Mouse (Mus musculus): ENCODE results near the gene Cyp4f37. TPM values are rescaled to one million over a fixed set of nuclear protein-coding genes. Genes with fewer than 3 reads are reported as not detected.
"Not testable (repeated sequence)": the region's sequence is repeated elsewhere in the genome, so short reads cannot be mapped to it uniquely, and the experiment has no call there.

The Cyp4f37 gene
- polyA plus RNA-seq (2016; fragmentation: Nextera tagmentation; extraction: Ambion mirVana) = not detected in 2 replicates

DNA sequence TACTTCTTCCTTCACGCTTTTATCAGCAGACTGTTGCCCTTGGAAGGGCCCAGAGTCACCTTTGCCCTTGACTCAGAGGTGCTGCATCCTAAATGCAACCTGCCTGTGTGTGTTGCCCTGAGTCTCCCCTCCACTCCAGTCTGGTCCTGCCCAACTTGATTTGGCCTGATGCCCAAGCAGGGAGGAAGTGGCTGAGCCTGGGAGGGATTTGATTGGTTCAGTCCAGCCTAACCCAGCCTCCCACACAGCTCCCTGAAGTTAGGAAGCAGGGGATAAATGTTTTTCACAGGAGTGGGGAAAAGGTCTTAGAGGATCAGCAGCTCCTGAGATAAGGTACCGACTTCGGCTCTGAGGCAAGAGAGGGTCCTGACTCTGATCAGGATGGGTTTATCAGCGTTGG lies at the start of gene Cyp4f37:
Gene Cyp4f37 (plus strand): TSS at position 292 of the 400 bp plus-strand sequence.
- WGBS = 73% methylated on average over 4 of the region's 4 CpGs
- H3K9me3 ChIP-seq = peaks cover 10% of the 10 kb centered on the region; the same call in 1 of the 2 replicates
- H3K4me1 ChIP-seq; H3K36me3 ChIP-seq (replicated peaks); H3K27me3 ChIP-seq (replicated peaks; ENCODE audit: low read depth, poor library complexity, severe bottlenecking); H3K27ac ChIP-seq (replicated peaks); DNase-seq (ENCODE audit: low spot score); H3K4me3 ChIP-seq: not testable (repeated sequence)

DNA sequence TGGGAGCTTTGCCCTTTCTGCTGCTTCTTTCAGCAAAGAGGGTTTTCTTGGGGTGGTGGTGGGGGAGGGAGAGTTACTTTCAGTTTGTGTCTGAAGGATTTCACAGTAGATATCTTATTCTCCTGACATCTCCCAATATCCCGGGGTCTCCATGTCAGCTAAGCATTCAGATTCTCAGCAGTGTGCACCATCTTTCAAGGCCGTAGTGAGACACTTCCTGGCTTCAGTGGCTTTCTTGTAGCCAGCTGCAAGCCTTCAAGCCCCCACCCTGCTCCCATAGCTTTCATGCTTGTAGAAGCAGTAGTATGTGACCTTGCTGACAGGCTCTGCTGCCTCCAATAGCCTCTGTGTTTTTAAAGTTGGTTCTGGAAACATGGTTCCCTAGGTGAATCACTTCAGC lies 47.8 kb upstream of the Cyp4f37 start:
- not testable (repeated sequence) for H3K36me3 ChIP-seq (replicated peaks); H3K27ac ChIP-seq (replicated peaks); H3K9me3 ChIP-seq; H3K4me1 ChIP-seq; DNase-seq (ENCODE audit: low spot score); H3K4me3 ChIP-seq; H3K27me3 ChIP-seq (replicated peaks; ENCODE audit: low read depth, poor library complexity, severe bottlenecking)
- WGBS = 80% methylated on average over 2 of the region's 2 CpGs

- Histone ChIP-seq H3K4me3 (no peak overlapping the region), H3K27ac (replicated peaks) (no peak overlapping the region), H3K9me3 (0 out of 2 replicates have a peak, but pooled peaks cover 5% of the 10 kb centered on the region), H3K36me3 (replicated peaks) (no peaks in the 10 kb centered on the region), H3K4me1 (peaks cover 2% of the 10 kb centered on the region; the same call in 1 of the 2 replicates), H3K27me3 (replicated peaks; ENCODE audit: low read depth, poor library complexity, severe bottlenecking) (no peaks in the 10 kb centered on the region)
- WGBS = 61% methylated on average over 7 of the region's 7 CpGs
- DNase-seq (ENCODE audit: low spot score) = no peak
Observed at GRCm38 (mm10) chr17:32577496-32578186, 43.5 kb upstream of the Cyp4f37 start.

- Histone ChIP-seq H3K4me3 (no peak overlapping the region), H3K27ac (replicated peaks) (no peak overlapping the region), H3K27me3 (replicated peaks; ENCODE audit: low read depth, poor library complexity, severe bottlenecking) (no peaks in the 10 kb centered on the region), H3K4me1 (no peaks in the 10 kb centered on the region), H3K36me3 (replicated peaks) (no peaks in the 10 kb centered on the region), H3K9me3 (peaks cover 26% of the 10 kb centered on the region; the same call in 1 of the 2 replicates)
- WGBS = 92% methylated on average over 18 of the region's 18 CpGs
- DNase-seq (ENCODE audit: low spot score) = no peak
Observed at GRCm38 (mm10) chr17:32596494-32596893, 24.6 kb upstream of the Cyp4f37 start.

DNA sequence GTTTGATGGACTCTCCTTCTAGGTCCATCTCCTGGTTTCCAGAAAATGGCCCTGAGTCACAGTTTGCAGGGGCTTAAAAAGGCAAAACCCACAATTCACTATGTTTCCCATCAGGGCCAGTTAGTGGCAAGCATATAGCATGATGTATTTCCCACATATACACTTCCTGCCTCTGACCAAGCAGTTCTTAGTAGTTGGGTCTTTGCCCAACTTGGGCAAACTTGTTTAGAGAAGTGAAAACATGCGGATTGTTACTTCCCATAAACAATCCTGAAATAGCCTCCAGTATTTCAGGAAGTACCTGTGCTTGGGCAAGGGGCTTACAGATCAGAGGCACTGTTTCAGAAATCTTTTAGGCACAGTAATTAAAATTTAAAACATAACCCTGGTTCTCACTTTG lies 13.1 kb upstream of the Cyp4f37 start:
- H3K36me3 ChIP-seq (replicated peaks) = no peaks in the 10 kb centered on the region
- H3K4me3 ChIP-seq = no peak overlapping the region
- DNase-seq (ENCODE audit: low spot score) = no peak
- WGBS = 72% methylated on average over 1 of the region's 1 CpGs
- no peaks in the 10 kb centered on the region for H3K9me3 ChIP-seq
- no peaks in the 10 kb centered on the region for H3K4me1 ChIP-seq
- H3K27ac ChIP-seq (replicated peaks) = no peak overlapping the region
- no peaks in the 10 kb centered on the region for H3K27me3 ChIP-seq (replicated peaks; ENCODE audit: low read depth, poor library complexity, severe bottlenecking)

- H3K36me3 ChIP-seq (replicated peaks); DNase-seq (ENCODE audit: low spot score); H3K27ac ChIP-seq (replicated peaks); H3K4me3 ChIP-seq; H3K9me3 ChIP-seq; H3K27me3 ChIP-seq (replicated peaks; ENCODE audit: low read depth, poor library complexity, severe bottlenecking); H3K4me1 ChIP-seq: not testable (repeated sequence)
- WGBS = 83% methylated on average over 3 of the region's 3 CpGs
Observed at GRCm38 (mm10) chr17:32610231-32610630, 10.9 kb upstream of the Cyp4f37 start.

GRCm38 (mm10) chr17:32610896-32611295 lies 10.2 kb upstream of the Cyp4f37 start:
- Histone ChIP-seq H3K9me3 (no peaks in the 10 kb centered on the region), H3K27me3 (replicated peaks; ENCODE audit: low read depth, poor library complexity, severe bottlenecking) (no peaks in the 10 kb centered on the region), H3K4me1 (no peaks in the 10 kb centered on the region), H3K4me3 (no peak overlapping the region), H3K27ac (replicated peaks) (no peak overlapping the region), H3K36me3 (replicated peaks) (no peaks in the 10 kb centered on the region)
- WGBS = 88% methylated on average over 3 of the region's 3 CpGs
- DNase-seq (ENCODE audit: low spot score) = no peak

DNA sequence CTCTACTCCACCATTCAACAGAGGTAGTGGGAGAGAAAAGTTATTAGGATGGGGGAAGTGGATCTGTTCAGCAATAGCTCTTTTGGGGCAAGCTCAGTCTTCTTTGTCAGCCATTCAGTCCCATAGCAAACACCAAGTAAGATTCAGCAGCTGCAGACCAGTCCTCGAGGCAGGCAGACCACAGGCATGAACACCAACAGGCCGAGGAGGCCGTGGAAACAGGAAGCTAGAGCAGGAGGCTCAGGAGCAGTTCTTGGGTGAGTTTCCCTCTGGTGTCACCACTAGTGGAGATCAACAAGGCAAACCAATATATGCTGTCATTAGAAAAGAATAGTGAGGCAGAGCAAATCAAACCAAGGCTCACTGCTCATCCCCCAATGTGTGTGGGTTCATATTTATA lies 8.7 kb upstream of the Cyp4f37 start:
- H3K9me3 ChIP-seq = no peaks in the 10 kb centered on the region
- no peaks in the 10 kb centered on the region for H3K27me3 ChIP-seq (replicated peaks; ENCODE audit: low read depth, poor library complexity, severe bottlenecking)
- H3K27ac ChIP-seq (replicated peaks) = no peak overlapping the region
- H3K4me3 ChIP-seq = no peak overlapping the region
- WGBS = 73% methylated on average over 3 of the region's 3 CpGs
- no peaks in the 10 kb centered on the region for H3K36me3 ChIP-seq (replicated peaks)
- DNase-seq (ENCODE audit: low spot score) = no peak
- no peaks in the 10 kb centered on the region for H3K4me1 ChIP-seq

DNA sequence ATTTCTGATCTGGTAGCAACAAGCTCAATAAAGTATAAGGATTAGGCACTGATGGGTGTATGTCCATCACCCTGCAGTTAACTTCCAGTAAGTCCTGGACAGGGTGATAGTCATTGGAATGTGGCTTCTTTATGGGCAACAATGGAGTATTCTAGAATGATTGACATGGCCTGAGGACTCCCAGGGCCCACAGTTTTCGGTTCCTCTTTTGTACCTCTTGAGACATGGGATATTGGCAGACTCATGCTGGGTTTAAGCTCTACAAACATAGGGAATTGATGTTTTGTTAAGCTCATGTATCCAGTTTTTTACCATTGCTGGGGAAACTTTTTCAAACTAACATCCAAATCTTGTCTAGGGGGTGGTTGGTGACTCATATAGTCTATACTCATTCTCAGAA lies 3.9 kb upstream of the Cyp4f37 start:
- no peaks in the 10 kb centered on the region for H3K27me3 ChIP-seq (replicated peaks; ENCODE audit: low read depth, poor library complexity, severe bottlenecking)
- DNase-seq (ENCODE audit: low spot score) = no peak
- no peaks in the 10 kb centered on the region for H3K36me3 ChIP-seq (replicated peaks)
- H3K4me3 ChIP-seq = no peak overlapping the region
- WGBS = 64% methylated on average over 1 of the region's 1 CpGs
- no peak overlapping the region for H3K27ac ChIP-seq (replicated peaks)
- no peaks in the 10 kb centered on the region for H3K4me1 ChIP-seq
- peaks cover 10% of the 10 kb centered on the region; the same call in 1 of the 2 replicates for H3K9me3 ChIP-seq

GRCm38 (mm10) chr17:32629726-32630125 lies 8.6 kb downstream of the Cyp4f37 start:
- not testable (repeated sequence) for H3K4me1 ChIP-seq; H3K27me3 ChIP-seq (replicated peaks; ENCODE audit: low read depth, poor library complexity, severe bottlenecking); H3K9me3 ChIP-seq; H3K36me3 ChIP-seq (replicated peaks); H3K4me3 ChIP-seq; H3K27ac ChIP-seq (replicated peaks); DNase-seq (ENCODE audit: low spot score)
- 88% methylated on average over 7 of the region's 7 CpGs for WGBS

- 80% methylated on average over 3 of the region's 3 CpGs for WGBS
- Histone ChIP-seq H3K36me3 (replicated peaks) (no peaks in the 10 kb centered on the region), H3K27me3 (replicated peaks; ENCODE audit: low read depth, poor library complexity, severe bottlenecking) (no peaks in the 10 kb centered on the region), H3K9me3 (no peaks in the 10 kb centered on the region), H3K4me3 (no peak overlapping the region), H3K4me1 (peaks cover 8% of the 10 kb centered on the region; the same call in 1 of the 2 replicates), H3K27ac (replicated peaks) (no peak overlapping the region)
- DNase-seq (ENCODE audit: low spot score) = no peak
Observed at GRCm38 (mm10) chr17:32631936-32632335, 10.8 kb downstream of the Cyp4f37 start.

GRCm38 (mm10) chr17:32634242-32634971 lies 13.3 kb downstream of the Cyp4f37 start:
- 89% methylated on average over 9 of the region's 9 CpGs for WGBS
- not testable (repeated sequence) for H3K36me3 ChIP-seq (replicated peaks); H3K4me1 ChIP-seq; H3K9me3 ChIP-seq; DNase-seq (ENCODE audit: low spot score); H3K27me3 ChIP-seq (replicated peaks; ENCODE audit: low read depth, poor library complexity, severe bottlenecking)
- peak overlapping the region; percentile 57 for H3K27ac ChIP-seq (replicated peaks)
- peak overlapping the region; percentile 55 for H3K4me3 ChIP-seq

- Histone ChIP-seq H3K27me3 (replicated peaks; ENCODE audit: low read depth, poor library complexity, severe bottlenecking) (no peaks in the 10 kb centered on the region), H3K36me3 (replicated peaks) (no peaks in the 10 kb centered on the region), H3K4me3 (peak overlapping the region; percentile 55), H3K9me3 (no peaks in the 10 kb centered on the region), H3K27ac (replicated peaks) (peak overlapping the region; percentile 57), H3K4me1 (peaks cover 8% of the 10 kb centered on the region; the same call in 1 of the 2 replicates)
- peak; percentile 91 for DNase-seq (ENCODE audit: low spot score)
- 2% methylated on average over 17 of the region's 17 CpGs for WGBS
Observed at GRCm38 (mm10) chr17:32634972-32635314, 13.8 kb downstream of the Cyp4f37 start.
